Mouse (Mus musculus): ENCODE data around the gene Kcnma1. TPM values are rescaled to one million over a fixed set of nuclear protein-coding genes. Genes with fewer than 3 reads are reported as not detected.

Gene Kcnma1
- total and polyA plus RNA-seq, 3 experiments = not detected

DNA sequence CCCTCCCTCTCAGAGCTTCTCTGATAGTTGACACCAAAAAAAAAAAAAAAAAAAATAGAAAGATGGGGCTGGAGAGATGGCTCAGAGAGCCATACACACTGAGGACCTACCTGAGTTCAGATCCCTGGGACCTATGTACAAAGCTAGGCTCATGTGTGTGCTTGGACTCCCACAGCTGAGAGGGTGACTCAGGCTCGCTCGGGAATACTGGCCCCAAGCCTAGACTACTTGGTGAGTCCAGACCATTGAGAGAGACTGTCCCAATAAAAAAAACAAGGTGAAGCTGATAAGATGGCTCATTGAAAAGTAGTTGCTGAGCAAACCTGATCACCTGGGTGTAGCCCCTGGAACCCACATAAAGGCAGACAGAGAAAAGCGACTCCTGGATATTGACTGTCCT is 18.5 kb downstream of the Kcnma1 start:
- no peaks in the 10 kb centered on the region for H3K27me3 ChIP-seq (ENCODE audit: control insufficient read depth in 1 of 2, insufficient read depth in 2 of 2, low read length in 2 of 2)

GRCm38 (mm10) chr14:23990871-23991270 is 23.4 kb downstream of the Kcnma1 start:
- no peak for DNase-seq (ENCODE audit: low read depth, low spot score)
- Histone ChIP-seq H3K36me3 (ENCODE audit: control insufficient read depth in 1 of 2, insufficient read depth in 2 of 2, low read length in 2 of 2) (no peaks in the 10 kb centered on the region), H3K9ac (ENCODE audit: control insufficient read depth, low read depth, low read length, poor library complexity, severe bottlenecking) (no peak overlapping the region), H3K27ac (ENCODE audit: control insufficient read depth, low read depth, low read length) (no peak overlapping the region), H3K27me3 (ENCODE audit: control insufficient read depth in 1 of 2, insufficient read depth in 2 of 2, low read length in 2 of 2) (no peaks in the 10 kb centered on the region), H3K4me3 (ENCODE audit: control insufficient read depth in 1 of 2, insufficient read depth in 1 of 2, low read depth in 2 of 2, low read length in 2 of 2) (no peak overlapping the region), H3K4me1 (ENCODE audit: control insufficient read depth in 1 of 2, insufficient read depth in 2 of 2, low read length in 2 of 2) (no peaks in the 10 kb centered on the region), H3K9me3 (replicated peaks; ENCODE audit: insufficient read depth, low read length) (no peaks in the 10 kb centered on the region), H3K79me2 (ENCODE audit: control insufficient read depth, insufficient read depth, low read length, poor library complexity) (no peaks in the 10 kb centered on the region)
- no peak for TF ChIP-seq KAT2A (conservative IDR thresholded peaks at IDR 0.05; ENCODE audit: low read depth, low read length)
- no peak for TF ChIP-seq ELF1 (IDR thresholded peaks at IDR 0.05; ENCODE audit: low read depth, low read length)

More for the DNA sequence above, 18.5 kb downstream of the Kcnma1 start:
- Histone ChIP-seq H3K27ac (ENCODE audit: control insufficient read depth, low read depth, low read length) (no peak overlapping the region), H3K9me3 (replicated peaks; ENCODE audit: insufficient read depth, low read length) (no peaks in the 10 kb centered on the region), H3K9ac (ENCODE audit: control insufficient read depth, low read depth, low read length, poor library complexity, severe bottlenecking) (no peak overlapping the region), H3K4me1 (ENCODE audit: control insufficient read depth in 1 of 2, insufficient read depth in 2 of 2, low read length in 2 of 2) (no peaks in the 10 kb centered on the region), H3K79me2 (ENCODE audit: control insufficient read depth, insufficient read depth, low read length, poor library complexity) (no peaks in the 10 kb centered on the region), H3K36me3 (ENCODE audit: control insufficient read depth in 1 of 2, insufficient read depth in 2 of 2, low read length in 2 of 2) (no peaks in the 10 kb centered on the region), H3K4me3 (ENCODE audit: control insufficient read depth in 1 of 2, insufficient read depth in 1 of 2, low read depth in 2 of 2, low read length in 2 of 2) (no peak overlapping the region)
- TF ChIP-seq SIN3A (IDR thresholded peaks at IDR 0.05; ENCODE audit: low read length) = no peak
- TF ChIP-seq MAZ (IDR thresholded peaks at IDR 0.05; ENCODE audit: low read depth, low read length) = no peak
- TF ChIP-seq GABPA (IDR thresholded peaks at IDR 0.05; ENCODE audit: low read depth, low read length) = no peak
- no peak for TF ChIP-seq CTCF (IDR thresholded peaks at IDR 0.05 in 2 of 3, conservative IDR thresholded peaks at IDR 0.05 in 1 of 3; ENCODE audit: control insufficient read depth in 1 of 3, insufficient read depth in 1 of 3, low read depth in 2 of 3, low read length in 3 of 3, poor library complexity in 1 of 3, severe bottlenecking in 1 of 3)
- TF ChIP-seq POLR2AphosphoS5 (IDR thresholded peaks at IDR 0.05; ENCODE audit: borderline replicate concordance, low read depth, low read length) = no peak
- TF ChIP-seq ZC3H11A (IDR thresholded peaks at IDR 0.05; ENCODE audit: low read depth, low read length) = no peak
- TF ChIP-seq MEF2A (IDR thresholded peaks at IDR 0.05; ENCODE audit: extremely low read depth, insufficient replicate concordance, low read depth, low read length, poor library complexity, severe bottlenecking) = no peak
- no peak for TF ChIP-seq BHLHE40 (IDR thresholded peaks at IDR 0.05; ENCODE audit: borderline replicate concordance, low read depth, low read length)
- TF ChIP-seq CHD2 (IDR thresholded peaks at IDR 0.05; ENCODE audit: low read length) = no peak
- no peak for TF ChIP-seq USF2 (IDR thresholded peaks at IDR 0.05; ENCODE audit: borderline replicate concordance in 1 of 2, insufficient read depth in 1 of 2, low read depth in 1 of 2, low read length in 2 of 2)
- no peak for TF ChIP-seq HCFC1 (IDR thresholded peaks at IDR 0.05; ENCODE audit: low read depth, low read length)
- TF ChIP-seq SMC3 (IDR thresholded peaks at IDR 0.05; ENCODE audit: low read depth, low read length) = no peak
- TF ChIP-seq KAT2A (conservative IDR thresholded peaks at IDR 0.05; ENCODE audit: low read depth, low read length) = no peak
- TF ChIP-seq TCF12 (IDR thresholded peaks at IDR 0.05; ENCODE audit: low read depth, low read length) = no peak
- no peak for TF ChIP-seq ETS1 (IDR thresholded peaks at IDR 0.05; ENCODE audit: low read depth, low read length)
- TF ChIP-seq ZKSCAN1 (IDR thresholded peaks at IDR 0.05; ENCODE audit: low read depth, low read length) = no peak
- no peak for DNase-seq (ENCODE audit: low read depth, low spot score)

Data from MEL (cell line).